Mouse (Mus musculus): Measurements from ENCODE around the gene Fkbp9.
"Not testable (repeated sequence)": the region's sequence is repeated elsewhere in the genome, so short reads cannot be mapped to it uniquely, and the experiment has no call there.

Gene Fkbp9

GRCm38 (mm10) chr6:56843229-56843628, 11.4 kb downstream of the Fkbp9 start:
- no peak for DNase-seq

DNA sequence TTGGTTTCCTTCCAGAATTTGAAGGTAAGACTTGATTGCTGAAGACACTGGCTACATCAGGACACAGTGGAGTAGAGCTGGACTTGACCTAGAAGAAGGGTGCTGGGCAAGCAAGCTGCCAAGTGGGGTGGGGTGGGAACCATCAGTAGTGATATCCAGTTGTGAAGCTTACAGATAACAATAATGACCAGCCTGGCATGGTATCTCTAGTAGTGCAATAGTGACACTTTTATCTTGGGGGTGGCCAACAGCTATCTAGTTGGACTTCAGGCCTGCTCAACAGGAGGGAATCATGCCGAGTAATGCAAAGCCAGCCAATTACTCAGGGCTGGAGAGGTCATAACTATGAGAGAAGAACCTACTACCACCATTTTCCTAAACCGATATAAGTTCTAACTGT, 12.5 kb downstream of the Fkbp9 start:
- DNase-seq: no peak

- no peak for DNase-seq
Observed at GRCm38 (mm10) chr6:56848974-56849373, 17.1 kb downstream of the Fkbp9 start.

GRCm38 (mm10) chr6:56850315-56850714, 18.5 kb downstream of the Fkbp9 start:
- peak in 1 of 2 experiments; percentile 11 for DNase-seq

DNA sequence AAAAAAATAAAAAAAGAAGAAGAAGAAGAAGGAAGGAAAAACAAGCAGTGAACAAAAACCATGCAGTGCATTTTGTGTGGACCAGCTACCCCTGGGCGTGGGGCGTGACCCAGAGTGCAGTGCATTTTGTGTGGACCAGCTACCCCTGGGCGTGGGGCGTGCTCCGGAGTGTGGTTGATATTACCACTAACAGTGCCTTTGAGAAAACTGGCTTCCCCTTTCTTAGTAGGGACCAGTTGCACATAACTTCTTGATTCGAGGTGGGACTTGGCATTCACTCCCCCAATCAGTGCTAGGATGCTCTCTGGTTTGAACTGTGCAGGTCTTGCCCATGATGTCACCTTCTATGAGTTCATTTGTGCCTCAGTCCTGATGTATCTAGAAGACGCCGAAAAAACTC, 22.9 kb downstream of the Fkbp9 start:
- no peak for DNase-seq

- DNase-seq: no peak
Observed at GRCm38 (mm10) chr6:56856748-56857147, 24.9 kb downstream of the Fkbp9 start.

DNA sequence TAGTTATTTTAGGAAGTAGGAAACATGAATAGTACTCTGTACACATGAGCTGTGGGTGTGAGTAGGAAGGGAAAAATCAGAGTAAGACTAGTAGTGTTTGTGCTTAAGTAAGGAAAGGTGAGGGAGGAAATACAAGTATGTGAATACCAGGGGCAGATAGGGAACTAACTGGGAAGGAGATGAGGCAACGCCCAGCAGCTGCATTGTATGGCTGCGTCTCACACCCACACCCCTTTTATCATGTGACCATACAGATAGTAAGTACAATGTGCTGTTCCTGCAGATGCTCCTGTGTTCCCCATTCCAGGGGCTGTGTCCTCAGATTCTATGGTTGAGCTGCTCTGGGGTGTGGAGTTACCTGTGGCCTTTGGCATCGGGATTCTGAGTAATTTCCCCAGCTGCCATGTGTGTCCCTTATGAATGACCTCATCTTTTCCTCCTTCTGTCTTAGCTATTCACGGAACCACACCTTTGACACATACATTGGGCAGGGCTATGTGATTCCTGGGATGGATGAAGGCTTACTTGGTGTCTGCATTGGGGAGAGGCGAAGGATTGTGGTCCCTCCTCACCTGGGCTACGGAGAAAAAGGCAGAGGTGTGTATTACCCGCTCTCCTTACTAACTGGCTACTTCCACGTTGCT, 28.5 kb downstream of the Fkbp9 start:
- no peak for DNase-seq

GRCm38 (mm10) chr6:56866899-56867298, 35.0 kb downstream of the Fkbp9 start:
- not testable (repeated sequence) for DNase-seq

DNA sequence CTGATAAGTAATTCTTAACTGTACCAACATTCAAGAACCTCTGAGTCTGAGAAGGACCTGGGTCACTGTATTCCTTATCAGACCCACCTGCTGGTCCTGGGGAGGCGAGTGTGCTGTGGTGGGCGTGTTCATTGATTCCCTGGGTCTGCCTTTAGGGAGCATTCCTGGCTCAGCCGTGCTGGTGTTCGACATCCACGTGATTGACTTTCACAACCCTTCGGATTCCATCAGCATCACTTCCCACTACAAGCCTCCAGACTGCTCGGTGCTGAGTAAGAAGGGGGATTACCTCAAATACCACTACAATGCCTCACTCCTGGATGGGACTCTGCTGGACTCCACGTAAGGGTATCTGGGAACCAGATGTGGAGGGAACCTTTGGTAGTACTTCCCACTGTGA, 36.7 kb downstream of the Fkbp9 start:
- no peak for DNase-seq

DNA sequence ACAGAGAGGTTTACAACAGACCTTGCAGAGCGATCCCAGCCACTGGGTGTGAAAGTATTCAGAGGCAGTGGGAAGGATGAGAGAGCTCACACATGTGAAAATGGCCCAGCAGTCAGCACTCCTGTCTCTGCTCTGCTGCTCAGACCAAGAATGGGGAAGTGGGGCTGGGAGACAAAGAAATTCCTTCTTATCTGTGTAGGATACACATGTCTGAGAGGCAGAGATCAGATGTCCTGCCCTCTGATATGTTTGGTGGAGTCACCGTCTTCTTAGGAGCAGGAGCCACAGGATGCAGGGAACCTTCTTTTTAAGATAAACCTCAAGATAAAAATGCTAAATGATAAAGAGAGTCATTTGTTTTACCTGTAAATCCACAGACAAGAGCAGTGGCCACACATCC, 38.2 kb downstream of the Fkbp9 start:
- DNase-seq: no peak

- no peak for DNase-seq
Observed at GRCm38 (mm10) chr6:56876870-56877269, 45.0 kb downstream of the Fkbp9 start.

GRCm38 (mm10) chr6:56877985-56878384, 46.1 kb downstream of the Fkbp9 start:
- DNase-seq: no peak

DNA sequence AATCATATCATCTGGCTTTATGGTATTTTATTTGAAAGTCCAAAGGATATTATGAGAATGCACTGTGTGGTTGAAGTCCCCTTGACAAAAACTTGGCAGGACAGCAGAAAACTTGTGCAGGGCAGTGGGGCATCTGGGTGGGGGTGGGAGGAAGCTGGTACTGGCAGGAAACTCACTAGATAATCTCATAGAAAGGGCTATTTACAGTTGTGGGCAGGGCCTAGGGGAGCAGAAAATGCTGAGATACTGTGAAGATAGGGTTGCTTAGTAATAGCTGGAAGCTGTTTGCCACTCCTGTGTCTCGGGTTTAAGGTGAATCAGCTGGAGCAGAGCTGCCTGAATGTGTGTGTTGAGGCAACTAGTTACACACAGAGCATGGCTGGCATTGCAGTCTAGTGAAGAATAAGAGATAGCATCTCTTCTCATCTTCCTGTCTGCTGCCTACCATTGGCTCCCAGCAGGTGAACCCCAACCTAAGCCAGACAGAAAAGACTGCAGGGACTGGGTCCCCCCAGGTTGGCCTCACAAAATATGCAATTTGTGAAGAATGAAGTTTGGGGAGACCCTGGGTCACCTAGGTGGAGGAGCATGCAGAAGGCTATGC, 47.6 kb downstream of the Fkbp9 start:
- DNase-seq: no peak

GRCm38 (mm10) chr6:56888561-56888960, 56.7 kb downstream of the Fkbp9 start:
- no peak for DNase-seq

DNA sequence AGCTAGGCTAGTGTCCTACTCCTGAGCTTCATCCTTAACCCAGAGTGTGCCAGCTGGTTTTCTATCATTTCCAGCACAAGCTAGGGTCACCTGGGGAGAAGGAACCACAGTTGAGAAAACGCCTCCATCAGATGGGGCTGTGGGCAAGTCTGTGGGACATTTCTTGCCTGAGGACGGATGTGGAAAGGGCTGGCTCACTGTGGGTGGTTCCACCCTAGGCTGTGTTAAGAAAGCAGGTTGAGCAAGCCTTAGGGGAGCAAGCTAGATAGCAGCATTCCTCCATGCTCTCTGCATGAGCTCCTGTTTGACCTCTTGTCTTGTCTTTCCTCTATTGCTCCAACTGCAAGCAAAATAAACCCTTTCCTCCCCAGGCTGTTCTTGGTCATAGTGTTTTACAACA, 58.9 kb downstream of the Fkbp9 start:
- DNase-seq: no peak

DNA sequence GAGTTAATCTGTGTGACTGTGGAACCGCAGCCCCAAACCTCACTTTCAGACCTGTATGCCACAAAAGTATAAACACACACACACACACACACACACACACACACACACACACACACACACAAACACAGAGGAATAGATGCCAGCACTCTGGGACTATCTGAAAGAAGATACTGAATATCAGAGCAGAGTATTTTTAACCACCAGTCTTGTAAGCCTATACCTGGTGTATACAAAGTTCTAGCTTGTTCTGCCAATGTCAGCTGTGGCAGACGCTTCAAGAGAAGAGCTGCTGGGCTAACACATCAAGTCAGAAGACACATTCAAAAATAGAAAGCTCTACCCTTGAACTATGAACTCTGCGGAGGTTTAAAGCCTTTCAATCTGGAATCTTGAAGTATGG, 67.7 kb downstream of the Fkbp9 start:
- no peak for DNase-seq

- DNase-seq: no peak
Observed at GRCm38 (mm10) chr6:56901336-56901735, 69.5 kb downstream of the Fkbp9 start.

DNA sequence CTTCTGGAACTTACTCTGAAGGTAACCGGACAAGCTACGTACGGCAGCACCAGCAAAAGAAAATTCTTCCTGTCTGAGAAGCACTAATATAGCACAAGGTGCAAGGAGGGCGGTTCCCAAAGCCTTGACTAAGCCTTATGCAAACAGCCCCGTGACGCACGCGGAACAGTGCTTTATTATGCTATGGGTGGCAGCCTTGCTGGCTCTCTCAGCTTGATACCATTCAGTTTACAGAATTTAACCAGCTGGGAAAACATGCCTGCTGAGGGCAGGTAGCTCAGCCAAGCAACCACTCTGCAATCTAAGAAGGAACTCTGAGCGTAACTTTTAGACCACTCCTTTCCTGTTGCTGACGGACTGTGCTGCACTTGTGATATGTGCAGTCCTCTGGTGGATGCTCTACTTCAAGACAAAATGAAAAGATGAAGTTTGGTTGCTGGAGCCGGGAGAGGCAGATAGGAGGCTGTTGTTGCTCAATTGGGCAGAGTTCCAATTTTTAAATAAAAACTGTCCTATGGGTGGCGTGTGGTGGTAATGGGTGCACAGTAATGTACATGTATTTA, 70.0 kb downstream of the Fkbp9 start:
- peak; percentile 74 to 88 for DNase-seq

- no peak for DNase-seq
Observed at GRCm38 (mm10) chr6:56902606-56903520, 71.0 kb downstream of the Fkbp9 start.

DNA sequence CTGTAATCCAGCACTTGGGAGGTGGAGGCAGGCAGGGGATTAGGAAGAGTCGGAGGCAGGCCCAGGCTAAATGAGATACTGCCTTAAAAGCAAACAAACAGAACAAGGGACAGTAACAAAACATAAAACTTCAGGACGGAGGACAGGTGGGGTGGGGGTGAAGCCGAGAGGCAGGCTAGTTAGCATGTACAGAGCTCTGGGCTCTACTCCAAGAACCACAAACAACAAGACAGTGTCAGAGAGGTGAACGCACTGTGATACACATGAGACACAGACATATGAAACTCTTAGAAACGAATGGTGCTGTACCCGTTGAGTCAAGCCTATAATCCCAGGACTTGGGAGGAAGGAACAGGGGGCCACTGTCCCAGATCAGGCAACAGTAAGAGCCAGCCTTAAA, 72.0 kb downstream of the Fkbp9 start:
- peak; percentile 23 to 44 for DNase-seq

- DNase-seq: no peak
Observed at GRCm38 (mm10) chr6:56904330-56904729, 72.5 kb downstream of the Fkbp9 start.

GRCm38 (mm10) chr6:56904982-56905381, 73.1 kb downstream of the Fkbp9 start:
- no peak for DNase-seq

DNA sequence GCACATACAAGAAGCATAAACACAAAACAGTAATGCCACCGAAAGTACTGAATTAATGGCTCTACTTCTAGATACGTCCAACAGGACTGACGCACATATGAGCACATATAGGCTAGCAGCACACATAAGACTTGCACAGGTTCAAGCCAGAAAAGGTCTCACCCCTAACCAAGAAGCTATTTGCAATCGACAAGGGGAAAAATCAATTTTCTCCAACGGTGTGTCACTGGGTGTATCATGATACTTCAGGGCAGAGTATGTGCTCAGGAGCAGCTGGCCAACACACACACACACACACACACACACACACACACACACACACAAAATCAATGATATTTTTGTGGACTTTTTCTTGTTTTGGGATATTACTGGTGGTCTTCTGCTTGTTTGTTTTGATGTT, 73.6 kb downstream of the Fkbp9 start:
- DNase-seq: no peak
